Comparison of ENCODE assay signal across 9 mouse cellular contexts in the genomic region with DNA sequence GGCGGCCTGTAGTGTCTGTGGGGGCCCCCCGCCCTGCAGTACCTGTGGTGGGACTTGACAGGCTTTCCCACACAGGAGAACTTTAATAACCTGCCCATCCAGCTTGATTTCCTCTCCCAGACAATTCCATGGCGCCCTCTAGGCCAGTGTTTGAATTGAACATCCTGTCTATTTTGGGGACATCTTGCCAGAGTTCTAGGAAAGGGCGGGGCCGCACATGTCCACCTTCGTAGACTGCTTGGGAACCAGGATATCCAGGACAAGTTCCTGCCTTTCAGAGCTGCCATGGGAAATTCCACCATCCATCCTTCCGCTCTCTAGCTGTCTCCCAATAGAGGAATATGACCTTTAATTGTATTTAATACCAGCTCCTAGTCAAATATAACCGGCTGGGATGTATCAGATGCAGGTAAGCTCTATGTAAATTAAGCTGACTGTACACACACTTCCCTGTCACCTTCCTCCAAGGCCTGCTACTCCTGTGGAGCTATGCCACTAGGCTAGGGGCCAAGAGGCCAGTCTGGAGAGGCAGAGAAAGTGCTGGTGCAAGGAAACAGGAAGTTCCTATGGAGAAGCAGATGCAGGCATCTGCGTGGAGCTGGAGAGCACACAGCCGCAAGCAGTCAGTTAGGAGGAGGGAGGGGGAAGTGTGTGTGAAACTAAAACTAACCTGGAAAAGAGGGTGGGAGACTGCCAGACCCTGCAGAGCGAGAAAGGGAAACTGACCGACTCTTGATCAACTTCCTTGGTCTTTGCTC. TPM values are rescaled to one million over a fixed set of nuclear protein-coding genes. Genes with fewer than 3 reads are reported as not detected.
A peak's percentile ranks its signal among the peaks of the same experiment; 100 is the strongest.
DNase-seq lines count a peak whose midpoint lies in the region; ATAC-seq and TF ChIP-seq lines count a peak whose summit lies in the region.
"Had no signal": no experiment of that assay in that cellular context is flagged by ENCODE, and none has a peak within 500 bp of the region (broad histone marks: within the 10 kb centered on the region; RNA-seq: fewer than 3 reads in every experiment).

No protein-coding gene starts in this region.

- H3K27ac ChIP-seq in bone marrow, adult 2 months (ENCODE audit: control insufficient read depth, insufficient read depth, low read depth, low read length, poor library complexity): peak overlapping the region; percentile 37; the same call in 1 of the 2 replicates
- H3K27ac ChIP-seq in midbrain, embryonic 16.5 days (ENCODE audit: low read length): no peak overlapping the region
- H3K27ac ChIP-seq: forebrain, embryonic 15.5 days had no signal

- peaks cover 19% of the 10 kb centered on the region for H3K36me3 ChIP-seq in midbrain, embryonic 16.5 days (ENCODE audit: control insufficient read depth, insufficient read depth, low read length)

- 49% methylated on average over 12 of the region's 12 CpGs for WGBS in bone marrow, adult 2 months
- 85% methylated on average over 12 of the region's 12 CpGs for WGBS in midbrain, embryonic 16.5 days

- peaks cover 2% of the 10 kb centered on the region; the same call in 1 of the 2 replicates for H3K4me1 ChIP-seq in bone marrow, adult 2 months (ENCODE audit: control insufficient read depth, insufficient read depth, low read length)
- H3K4me1 ChIP-seq in midbrain, embryonic 16.5 days (ENCODE audit: control insufficient read depth, insufficient read depth, low read length): no peaks in the 10 kb centered on the region
- H3K4me1 ChIP-seq: forebrain, embryonic 15.5 days had no signal

- ATAC-seq in hematopoietic stem cell, adult 5-6 weeks (replicated peaks in 1 of 2; ENCODE audit: insufficient read depth in 1 of 2, low FRiP score in 2 of 2, low TSS enrichment in 1 of 2, low read depth in 1 of 2, poor library complexity in 2 of 2, severe bottlenecking in 2 of 2): peak; percentile 66 to 68
- no peak for ATAC-seq in CD4-positive, CD25-positive, alpha-beta regulatory T cell, adult 4 months
- no peak for ATAC-seq in midbrain, embryonic 16.5 days
- ATAC-seq: forebrain, embryonic 15.5 days had no signal

- no peak overlapping the region for H3K4me2 ChIP-seq in midbrain, embryonic 16.5 days (ENCODE audit: low read length)
- H3K4me2 ChIP-seq: forebrain, embryonic 15.5 days had no signal

- no peak for TF ChIP-seq POLR2A in bone marrow, adult 2 months (IDR thresholded peaks at IDR 0.05; ENCODE audit: borderline replicate concordance, control insufficient read depth, low read depth, low read length)

- H3K4me3 ChIP-seq in bone marrow, adult 2 months (replicated peaks; ENCODE audit: control insufficient read depth, low read depth, low read length): no peak overlapping the region
- no peak overlapping the region for H3K4me3 ChIP-seq in midbrain, embryonic 16.5 days (ENCODE audit: low read depth, low read length)
- H3K4me3 ChIP-seq: forebrain, embryonic 15.5 days had no signal

- no peaks in the 10 kb centered on the region for H3K27me3 ChIP-seq in midbrain, embryonic 16.5 days (ENCODE audit: control insufficient read depth, insufficient read depth, low read depth, low read length)
- H3K27me3 ChIP-seq: forebrain, embryonic 15.5 days had no signal

- H3K9ac ChIP-seq in midbrain, embryonic 16.5 days (ENCODE audit: low read depth, low read length): no peak overlapping the region
- H3K9ac ChIP-seq: forebrain, embryonic 15.5 days had no signal

- peak; percentile 48 to 69 for DNase-seq in adrenal gland, adult (ENCODE audit: inconsistent age in 2 of 2, low spot score in 1 of 2)
- DNase-seq in adrenal gland, postnatal 4 days (ENCODE audit: low spot score in 2 of 2): no peak
- peak; percentile 44 to 72 for DNase-seq in lung, adult 18-20 months
- DNase-seq in B cell, adult 2 months: no peak

- H3K9me3 ChIP-seq in midbrain, embryonic 16.5 days (replicated peaks; ENCODE audit: control insufficient read depth, low read length, poor library complexity, severe bottlenecking): no peaks in the 10 kb centered on the region
- H3K9me3 ChIP-seq: forebrain, embryonic 15.5 days had no signal

- no peak for TF ChIP-seq CTCF in bone marrow, adult 2 months (IDR thresholded peaks at IDR 0.05; ENCODE audit: control insufficient read depth, insufficient read depth, low read length)

RNA-seq across cellular contexts. Expression of a gene that starts 16.2 kb away (rescaled TPM):
- 10 to 100 TPM; 13.1 to 14.9 TPM for total RNA-seq in adrenal gland, postnatal 4 days (2021)
- polyA plus RNA-seq in bone marrow, adult 2 months (2011; ENCODE audit: insufficient read depth, insufficient read length, low replicate concordance, missing spikeins): 4.2 and 12.8 TPM in 2 replicates
- 29.8 and 37.3 TPM in 2 replicates for total RNA-seq in hematopoietic stem cell, adult 5-6 weeks (2017)
- 1 to 10 TPM; 8.7 to 9.2 TPM for polyA plus RNA-seq in CD4-positive, CD25-positive, alpha-beta regulatory T cell, adult 4 months (2017; shearing (Covaris generic))
- 31.5 and 35.6 TPM in 2 replicates for polyA plus RNA-seq in midbrain, embryonic 16.5 days (2015; fragmentation: Nextera tagmentation; extraction: Ambion mirVana)

RNA-seq across cellular contexts. Expression of a gene that starts 41.8 kb away (rescaled TPM):
- total RNA-seq in adrenal gland, postnatal 4 days (2021): 1 to 10 TPM; 4.3 to 5.1 TPM
- polyA plus RNA-seq in bone marrow, adult 2 months (2011; ENCODE audit: insufficient read depth, insufficient read length, low replicate concordance, missing spikeins): not detected in 2 replicates
- total RNA-seq in hematopoietic stem cell, adult 5-6 weeks (2017): not detected in 2 replicates
- not detected for polyA plus RNA-seq in CD4-positive, CD25-positive, alpha-beta regulatory T cell, adult 4 months (2017; shearing (Covaris generic))
- polyA plus RNA-seq in midbrain, embryonic 16.5 days (2015; fragmentation: Nextera tagmentation; extraction: Ambion mirVana): 0.13 and 0.17 TPM in 2 replicates
- polyA plus RNA-seq: forebrain, embryonic 15.5 days had no signal

RNA-seq across cellular contexts. Expression of a gene that starts 45.2 kb away (rescaled TPM):
- total RNA-seq in adrenal gland, postnatal 4 days (2021): 10 to 100 TPM; 31.3 to 31.4 TPM
- 3.6 and 6.1 TPM in 2 replicates for polyA plus RNA-seq in bone marrow, adult 2 months (2011; ENCODE audit: insufficient read depth, insufficient read length, low replicate concordance, missing spikeins)
- total RNA-seq in hematopoietic stem cell, adult 5-6 weeks (2017): 4.7 and 5.4 TPM in 2 replicates
- 10 to 100 TPM; 21.5 to 26.4 TPM for polyA plus RNA-seq in CD4-positive, CD25-positive, alpha-beta regulatory T cell, adult 4 months (2017; shearing (Covaris generic))
- polyA plus RNA-seq in midbrain, embryonic 16.5 days (2015; fragmentation: Nextera tagmentation; extraction: Ambion mirVana): 3.7 and 4.1 TPM in 2 replicates

Comparison
In these comparisons a context has a peak if more than half of its experiments do, and no peak if none do; other contexts are left out.
1. DNase-seq: peak in adrenal gland, adult (2 of 2) and lung, adult 18-20 months (2 of 2); none in adrenal gland, postnatal 4 days (0 of 2) and B cell, adult 2 months (0 of 2).
2. ATAC-seq: peak in hematopoietic stem cell, adult 5-6 weeks (2 of 2); none in CD4-positive, CD25-positive, alpha-beta regulatory T cell, adult 4 months (single experiment) and midbrain, embryonic 16.5 days (single experiment).